ENCODE assay signal across 8 mouse cellular contexts in the genomic region with DNA sequence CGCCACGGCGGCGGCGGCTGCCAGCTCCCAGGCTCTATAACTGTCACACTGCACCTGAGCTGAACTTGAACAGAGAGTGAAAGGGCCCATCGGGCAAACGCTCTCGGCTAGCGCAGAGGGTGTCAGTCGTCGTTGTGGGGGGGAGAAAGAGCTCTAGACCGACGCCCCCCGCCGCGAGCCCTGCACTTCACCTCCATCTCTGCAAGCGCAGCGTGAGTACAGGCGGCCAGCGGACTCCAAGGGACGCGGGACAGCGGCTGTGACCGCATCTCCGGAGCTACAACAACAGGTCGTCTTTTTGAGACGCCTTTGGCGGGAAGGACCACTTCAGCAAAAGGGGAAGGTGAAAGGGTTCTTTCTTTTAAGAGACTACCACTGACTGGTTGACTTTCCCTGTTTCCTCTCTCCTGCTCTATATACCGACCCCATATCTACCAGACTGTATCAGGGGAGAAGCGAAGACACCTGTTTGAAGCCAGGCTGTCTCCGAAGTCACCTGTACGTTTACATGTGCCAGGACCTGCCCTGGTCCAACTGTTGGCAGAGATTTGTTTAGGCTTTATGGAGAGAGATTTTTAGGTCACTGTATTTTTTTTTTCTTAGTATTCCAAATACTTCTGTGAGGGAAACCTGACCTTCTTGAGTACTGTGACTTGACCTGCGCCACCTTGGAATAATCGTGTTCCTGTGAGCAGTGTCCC. TPM values are rescaled to one million over a fixed set of nuclear protein-coding genes. Genes with fewer than 3 reads are reported as not detected.
DNase-seq lines count a peak whose midpoint lies in the region; ATAC-seq and TF ChIP-seq lines count a peak whose summit lies in the region.

A gene (plus strand): TSS at position 13 of the 701 bp plus-strand sequence.

- H3K4me3 ChIP-seq in kidney, adult 2 months (ENCODE audit: insufficient read depth, low read depth, low read length) = peak within 1 kb of the TSS; percentile 53
- peak within 1 kb of the TSS; percentile 74 for H3K4me3 ChIP-seq in heart, embryonic 12.5 days
- peak within 1 kb of the TSS; percentile 68 for H3K4me3 ChIP-seq in olfactory bulb, adult 2 months (ENCODE audit: insufficient read depth, low read depth, low read length)

- intact Hi-C loops in left cerebral cortex, postnatal 25 days (cut with DNase I) = loop anchor here (5.0 to 10.0 kb wide), 5 partner anchors 199 to 739 kb away; no protein-coding TSS in a partner anchor

- peaks cover 6% of the 10 kb centered on the region for H3K27me3 ChIP-seq in kidney, adult 2 months (replicated peaks; ENCODE audit: control insufficient read depth, insufficient read depth, low read length)
- peaks cover 14% of the 10 kb centered on the region for H3K27me3 ChIP-seq in heart, embryonic 12.5 days (replicated peaks)

- H3K9me3 ChIP-seq in heart, embryonic 12.5 days (replicated peaks) = no peaks in the 10 kb centered on the region

- H3K36me3 ChIP-seq in kidney, adult 2 months (ENCODE audit: control insufficient read depth, insufficient read depth, low read length) = no peaks in the 10 kb centered on the region
- no peaks in the 10 kb centered on the region for H3K36me3 ChIP-seq in heart, embryonic 12.5 days

- WGBS in kidney, adult 2 months = 13% methylated on average over 34 of the region's 34 CpGs
- 10% methylated on average over 34 of the region's 34 CpGs for WGBS in heart, embryonic 12.5 days
- 12% methylated on average over 34 of the region's 34 CpGs for WGBS in olfactory bulb, adult 2 months

- TF ChIP-seq CTCF in kidney, adult 2 months (conservative IDR thresholded peaks at IDR 0.05; ENCODE audit: insufficient read depth, insufficient read length, low read depth, low read length) = no peak
- no peak for TF ChIP-seq CTCF in olfactory bulb, adult 2 months (IDR thresholded peaks at IDR 0.05; ENCODE audit: insufficient read depth, low read depth, low read length)

- no peak for DNase-seq in kidney, adult 2 months
- no peak for DNase-seq in kidney, adult 8-10 months
- peak in 1 of 2 experiments; percentile 6 for DNase-seq in left cerebral cortex, postnatal 25 days (ENCODE audit: low spot score in 2 of 2)
- no peak for DNase-seq in yolk sac, embryonic 10.5 days (ENCODE audit: low spot score)
- DNase-seq in spleen, postnatal 10 days (ENCODE audit: low spot score in 2 of 2) = no peak

- peak within 1 kb of the TSS; percentile 72 for H3K9ac ChIP-seq in heart, embryonic 12.5 days

- H3K4me2 ChIP-seq in heart, embryonic 12.5 days = peak within 1 kb of the TSS; percentile 97

- peak; percentile 12; the same call in 1 of the 2 replicates for ATAC-seq in common myeloid progenitor, adult 5-6 weeks (replicated peaks; ENCODE audit: low read depth, poor library complexity, severe bottlenecking)
- peak; percentile 22; the same call in 1 of the 2 replicates for ATAC-seq in heart, embryonic 12.5 days (ENCODE audit: insufficient number of reproducible peaks, low FRiP score)

- no peak for TF ChIP-seq POLR2A in kidney, adult 2 months (IDR thresholded peaks at IDR 0.05; ENCODE audit: low read depth, low read length)
- no peak for TF ChIP-seq POLR2A in olfactory bulb, adult 2 months (IDR thresholded peaks at IDR 0.05; ENCODE audit: insufficient read depth, low read depth, low read length)

- no peak within 1 kb of the TSS for H3K27ac ChIP-seq in kidney, adult 2 months (ENCODE audit: insufficient read depth, low read depth, low read length)
- no peak within 1 kb of the TSS for H3K27ac ChIP-seq in heart, embryonic 12.5 days (ENCODE audit: poor library complexity, severe bottlenecking)
- peak within 1 kb of the TSS; percentile 78 for H3K27ac ChIP-seq in olfactory bulb, adult 2 months (ENCODE audit: insufficient read depth, low read depth, low read length)

- H3K4me1 ChIP-seq in kidney, adult 2 months (ENCODE audit: control insufficient read depth, insufficient read depth, low read length) = no peaks in the 10 kb centered on the region
- H3K4me1 ChIP-seq in heart, embryonic 12.5 days (replicated peaks) = no peaks in the 10 kb centered on the region
- 0 out of 2 replicates have a peak, but pooled peaks cover 4% of the 10 kb centered on the region for H3K4me1 ChIP-seq in olfactory bulb, adult 2 months (ENCODE audit: control insufficient read depth, insufficient read depth, low read length)

RNA-seq across cellular contexts. Expression of the gene that starts here (rescaled TPM):
- 0.10 and 0.13 TPM in 2 replicates for polyA plus RNA-seq in kidney, adult 2 months (2012; rRNA removed)
- total RNA-seq in common myeloid progenitor, adult 5-6 weeks (2017) = not detected in 2 replicates
- 2.2 TPM in 2 replicates for polyA plus RNA-seq in heart, embryonic 12.5 days (2016; fragmentation: Nextera tagmentation; extraction: Ambion mirVana)
- total RNA-seq in left cerebral cortex, postnatal 25 days (2021) = 10 to 100 TPM; 72.2 to 78.3 TPM
- polyA plus RNA-seq in olfactory bulb, adult 2 months (2012; ENCODE audit: insufficient read depth, insufficient read length, low replicate concordance, missing spikeins) = 88.9 TPM in 1 of 2 replicates, not detected in the other

Comparison
In these comparisons a context has a peak if more than half of its experiments do, and no peak if none do; other contexts are left out.
1. RNA of the gene that starts here (total RNA-seq): 72.2 to 78.3 TPM in left cerebral cortex, postnatal 25 days; not detected in common myeloid progenitor, adult 5-6 weeks; every median in the first group is over 10 times any median in the second.
2. RNA of the gene that starts here (polyA plus RNA-seq): 88.9 TPM in olfactory bulb, adult 2 months; 2.2 TPM in heart, embryonic 12.5 days and 0.10 to 0.13 TPM in kidney, adult 2 months; every median in the first group is over 10 times any median in the second.
3. Peak in ATAC-seq in common myeloid progenitor, adult 5-6 weeks; RNA of the gene not detected or under 1 TPM.
4. Peak in every context shown above with its lines, with median percentiles within 50 percentile points of each other: H3K4me3 ChIP-seq.